Mouse (Mus musculus) heart, embryonic 12.5 days (tissue): ENCODE measurements around the gene Bicra. TPM values are rescaled to one million over a fixed set of nuclear protein-coding genes. Genes with fewer than 3 reads are reported as not detected.

Experiments used
- ATAC-seq: fragments of 200-750 bp; cut with Nextera tagmentation; 2 replicates; pipeline ENCODE4 v1.8.0; 2017; ENCODE audit warnings: moderate TSS enrichment, moderate library complexity; ENCODE audit not compliant: insufficient number of reproducible peaks, low FRiP score
- H3K27ac ChIP-seq: fragments of 300-500 bp; sonication (generic); 2 replicates; pipeline ENCODE4 v1.5.1; 2016; ENCODE audit warnings: mild to moderate bottlenecking, moderate library complexity; ENCODE audit not compliant: poor library complexity, severe bottlenecking
- H3K27me3 ChIP-seq: fragments of 300-500 bp; sonication (generic); replicated peaks from 2 replicates; pipeline ENCODE4 v1.6.1; 2016; ENCODE audit warnings: mild to moderate bottlenecking, moderate library complexity
- H3K36me3 ChIP-seq: fragments of 300-500 bp; sonication (generic); 2 replicates; pipeline ENCODE4 v1.6.1; 2016; ENCODE audit warnings: mild to moderate bottlenecking, moderate library complexity
- H3K4me1 ChIP-seq: fragments of 300-500 bp; sonication (generic); replicated peaks from 2 replicates; pipeline ENCODE4 v1.6.1; 2016; ENCODE audit warnings: mild to moderate bottlenecking
- H3K4me2 ChIP-seq: fragments of 300-500 bp; sonication (generic); 2 replicates; pipeline ENCODE4 v1.6.1; 2016; ENCODE audit warnings: mild to moderate bottlenecking, moderate library complexity
- H3K4me3 ChIP-seq: fragments of 300-500 bp; sonication (generic); 2 replicates; pipeline ENCODE4 v1.5.1; 2016; ENCODE audit warnings: mild to moderate bottlenecking
- H3K9ac ChIP-seq: fragments of 300-500 bp; sonication (generic); 2 replicates; pipeline ENCODE4 v1.6.1; 2016; ENCODE audit warnings: mild to moderate bottlenecking, moderate library complexity
- H3K9me3 ChIP-seq: fragments of 300-500 bp; sonication (generic); replicated peaks from 2 replicates; pipeline ENCODE4 v1.6.1; 2016; ENCODE audit warnings: mild to moderate bottlenecking, moderate library complexity
- WGBS: fragments of 180-500 bp; shearing (Covaris S2); methylation state at CpG from one replicate; pipeline ENCODE4 v1.1.7; 2016; 5-methylcytosine and 5-hydroxymethylcytosine counted together
- polyA plus RNA-seq: library from polyadenylated mRNA; unstranded; fragments of >200 nt; fragmentation: Nextera tagmentation; extraction: Ambion mirVana; gene quantifications from 2 replicates; pipeline ENCODE4 v1.2.1, GENCODE M21; 2016

Gene Bicra
- polyA plus RNA-seq, 1 experiment from 2014 or later, result 5.9 TPM

DNA sequence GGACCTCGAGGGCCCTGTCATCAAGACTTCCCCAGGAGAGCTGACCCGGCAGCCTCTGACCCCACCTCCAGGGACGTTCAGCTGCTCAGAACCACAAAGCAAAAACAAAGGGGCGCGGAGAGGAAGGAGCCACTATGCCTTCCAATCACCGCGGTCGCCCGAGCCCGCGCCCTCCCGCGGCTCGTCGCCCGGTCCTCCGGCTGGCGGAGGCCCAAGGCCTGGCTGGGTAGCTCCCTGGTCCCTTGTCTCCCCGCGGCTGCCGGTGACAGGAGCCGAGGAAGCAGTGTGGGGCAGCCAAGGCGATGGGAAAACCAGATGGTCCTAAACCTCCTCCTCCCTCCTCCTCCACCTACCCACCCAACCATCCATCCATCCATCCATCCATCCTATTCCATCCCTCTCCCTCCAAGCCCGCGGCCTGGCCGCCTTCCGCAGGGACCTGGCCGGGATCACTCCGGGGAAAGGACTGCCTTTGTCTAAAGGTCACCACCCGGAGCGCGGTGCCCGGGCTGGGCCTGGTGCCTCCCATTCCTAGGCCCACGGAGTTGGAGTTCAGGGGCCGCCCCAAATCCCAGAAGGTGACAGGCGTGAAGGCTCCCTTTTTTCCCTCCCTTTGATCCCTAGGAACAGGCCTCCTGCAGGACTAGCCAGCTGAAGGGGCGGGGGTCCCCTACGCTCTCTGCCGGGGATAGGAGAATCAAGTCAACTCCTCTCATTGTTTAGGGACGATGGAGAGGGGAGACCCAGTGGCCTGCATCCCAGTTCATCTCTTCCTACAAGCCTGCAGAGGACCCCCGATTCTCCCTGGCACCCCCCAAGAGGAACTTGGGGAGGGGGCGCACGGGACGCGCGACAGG is 1.0 kb downstream of the Bicra start:
- Histone ChIP-seq H3K36me3 (peaks cover 7% of the 10 kb centered on the region; the same call in 1 of the 2 replicates), H3K4me3 (peak overlapping the region; percentile 92), H3K9me3 (no peaks in the 10 kb centered on the region), H3K4me1 (peaks cover 61% of the 10 kb centered on the region), H3K27ac (peak overlapping the region; percentile 95), H3K27me3 (no peaks in the 10 kb centered on the region), H3K4me2 (peak overlapping the region; percentile 83), H3K9ac (peak overlapping the region; percentile 97)
- WGBS, result under 1% methylated on average over 42 of the region's 46 CpGs
- peak; percentile 22 for ATAC-seq

- WGBS, result under 1% methylated on average over 7 of the region's 7 CpGs
- H3K4me1 ChIP-seq, result peaks cover 58% of the 10 kb centered on the region
- peak overlapping the region; percentile 83 for H3K4me2 ChIP-seq
- no peaks in the 10 kb centered on the region for H3K9me3 ChIP-seq
- no peaks in the 10 kb centered on the region for H3K27me3 ChIP-seq
- peak overlapping the region; percentile 97 for H3K9ac ChIP-seq
- peaks cover 7% of the 10 kb centered on the region; the same call in 1 of the 2 replicates for H3K36me3 ChIP-seq
- ATAC-seq, result peak; percentile 76
- H3K27ac ChIP-seq, result peak overlapping the region; percentile 95
- peak overlapping the region; percentile 92 for H3K4me3 ChIP-seq
Measured at GRCm38 (mm10) chr7:16046101-16046480, 1.6 kb downstream of the Bicra start.

DNA sequence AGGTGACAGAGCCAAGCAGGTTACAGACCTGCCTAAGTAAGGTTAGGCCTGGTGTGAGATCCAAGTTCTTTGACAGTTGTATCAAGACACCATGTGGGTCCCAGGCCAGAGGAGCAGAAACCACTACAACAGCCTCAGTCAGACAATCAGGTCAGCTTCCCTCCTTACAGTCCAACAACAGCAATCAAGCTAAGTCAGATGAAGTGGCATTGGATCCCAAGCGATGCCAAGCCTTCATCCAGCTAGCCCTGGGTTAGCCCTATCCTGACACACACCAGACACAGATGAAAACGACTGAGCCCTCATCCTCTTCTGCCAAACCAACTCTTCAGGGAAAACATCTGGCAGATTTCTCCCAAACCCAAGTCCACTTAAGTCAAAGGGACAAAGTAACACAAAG is 2.2 kb downstream of the Bicra start:
- H3K9ac ChIP-seq, result peak overlapping the region; percentile 27; the same call in 1 of the 2 replicates
- peak overlapping the region; percentile 92 for H3K4me3 ChIP-seq
- no peaks in the 10 kb centered on the region for H3K9me3 ChIP-seq
- no peak for ATAC-seq
- peak overlapping the region; percentile 83 for H3K4me2 ChIP-seq
- 46% methylated on average over 2 of the region's 2 CpGs for WGBS
- H3K4me1 ChIP-seq, result peaks cover 58% of the 10 kb centered on the region
- H3K27ac ChIP-seq, result peak overlapping the region; percentile 95
- H3K36me3 ChIP-seq, result peaks cover 7% of the 10 kb centered on the region; the same call in 1 of the 2 replicates
- H3K27me3 ChIP-seq, result no peaks in the 10 kb centered on the region

GRCm38 (mm10) chr7:16044531-16044930 is 3.2 kb downstream of the Bicra start:
- Histone ChIP-seq H3K9ac (no peak overlapping the region), H3K4me3 (no peak overlapping the region)

DNA sequence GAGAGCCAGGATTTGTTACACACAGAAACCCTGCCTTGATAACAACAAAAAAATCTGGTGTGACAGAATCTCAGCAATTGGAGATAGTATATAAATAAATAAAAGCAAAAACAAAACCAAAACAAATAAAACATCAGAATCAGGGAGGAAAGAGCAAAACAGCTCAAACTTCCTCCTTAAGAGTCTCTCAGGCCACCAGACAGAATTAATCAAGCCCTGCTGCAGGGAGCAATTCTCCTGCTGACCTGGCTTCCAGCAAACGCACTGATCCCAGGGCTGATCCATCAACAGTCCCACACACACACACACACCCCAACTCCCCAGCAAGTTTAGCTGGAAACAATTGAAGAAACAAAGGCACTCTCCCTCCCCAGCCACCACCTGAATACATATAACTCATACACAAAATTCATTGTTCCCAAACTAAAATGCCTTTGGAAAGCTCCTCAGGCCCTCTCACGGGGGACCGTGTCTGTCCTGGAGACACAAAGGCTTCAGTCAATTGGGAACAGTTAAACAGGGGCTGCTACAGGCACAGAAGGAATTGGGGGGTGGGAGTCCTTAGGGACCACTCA is 3.8 kb downstream of the Bicra start:
- WGBS, result 46% methylated on average over 3 of the region's 3 CpGs
- H3K9me3 ChIP-seq, result no peaks in the 10 kb centered on the region
- peaks cover 45% of the 10 kb centered on the region for H3K4me1 ChIP-seq
- H3K4me2 ChIP-seq, result peak overlapping the region; percentile 83; the same call in 1 of the 2 replicates
- peaks cover 7% of the 10 kb centered on the region; the same call in 1 of the 2 replicates for H3K36me3 ChIP-seq
- 0 out of 2 replicates have a peak overlapping the region, but pooled peaks have one; percentile 30 for H3K9ac ChIP-seq
- no peaks in the 10 kb centered on the region for H3K27me3 ChIP-seq
- no peak overlapping the region for H3K4me3 ChIP-seq
- H3K27ac ChIP-seq, result peak overlapping the region; percentile 71
- ATAC-seq, result no peak

More at GRCm38 (mm10) chr7:16044531-16044930, 3.2 kb downstream of the Bicra start:
- H3K4me1 ChIP-seq, result peaks cover 51% of the 10 kb centered on the region
- no peaks in the 10 kb centered on the region for H3K9me3 ChIP-seq
- WGBS, result 45% methylated on average over 5 of the region's 5 CpGs
- peak overlapping the region; percentile 83 for H3K4me2 ChIP-seq
- H3K27me3 ChIP-seq, result no peaks in the 10 kb centered on the region
- peak overlapping the region; percentile 71 for H3K27ac ChIP-seq
- ATAC-seq, result no peak
- H3K36me3 ChIP-seq, result peaks cover 7% of the 10 kb centered on the region; the same call in 1 of the 2 replicates

DNA sequence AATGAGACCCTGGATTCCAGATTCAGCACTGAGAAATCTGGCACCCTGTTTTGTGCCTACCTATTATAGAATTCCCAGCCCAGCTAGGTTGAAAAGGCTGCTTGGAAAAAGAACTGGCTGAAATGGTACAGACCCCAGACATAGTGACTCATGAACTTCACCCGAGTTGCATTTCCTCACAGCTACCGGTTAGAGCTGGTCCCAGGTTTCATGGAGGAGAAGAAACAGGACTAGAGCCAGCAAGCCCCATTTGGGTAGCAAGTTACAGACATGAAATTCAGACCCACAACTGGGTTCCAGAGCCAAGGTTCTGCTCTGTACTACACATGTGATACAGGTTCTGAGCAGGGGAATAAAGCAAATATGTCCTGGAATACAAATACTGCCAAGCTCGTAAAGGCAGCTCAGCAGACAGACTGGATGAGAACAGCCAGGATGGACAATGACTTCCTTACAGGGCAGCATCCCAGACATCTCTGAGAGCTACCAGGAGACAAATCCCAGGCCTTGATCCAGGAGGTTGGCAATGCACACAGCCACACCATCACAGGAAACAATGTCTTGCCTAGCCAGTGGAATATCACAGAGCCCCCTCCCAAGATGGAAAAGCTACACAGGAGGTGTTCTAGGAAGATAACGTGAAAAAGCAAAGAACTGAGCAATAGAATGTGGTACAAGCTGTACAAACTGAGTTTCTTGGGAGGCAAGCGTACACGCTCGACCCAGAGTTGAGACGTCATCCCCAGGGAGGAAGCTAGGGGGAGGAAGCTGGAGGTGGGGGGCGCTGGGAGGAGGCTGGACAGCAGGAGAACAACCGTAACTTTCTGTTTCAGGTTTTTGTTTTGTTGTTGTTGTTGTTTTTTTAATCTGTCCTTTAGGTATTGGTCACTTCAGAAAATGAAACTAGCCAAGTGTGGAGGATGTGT is 4.6 kb downstream of the Bicra start:
- Histone ChIP-seq H3K27ac (peak overlapping the region; percentile 52), H3K4me2 (peak overlapping the region; percentile 83; the same call in 1 of the 2 replicates), H3K27me3 (no peaks in the 10 kb centered on the region), H3K9ac (no peak overlapping the region; the same call in 1 of the 2 replicates), H3K9me3 (no peaks in the 10 kb centered on the region), H3K36me3 (peaks cover 7% of the 10 kb centered on the region; the same call in 1 of the 2 replicates), H3K4me3 (no peak overlapping the region), H3K4me1 (peaks cover 44% of the 10 kb centered on the region)
- no peak for ATAC-seq
- 55% methylated on average over 10 of the region's 10 CpGs for WGBS

GRCm38 (mm10) chr7:16041208-16041607 is 6.5 kb downstream of the Bicra start:
- no peak overlapping the region for H3K4me2 ChIP-seq
- ATAC-seq, result no peak
- H3K9me3 ChIP-seq, result no peaks in the 10 kb centered on the region
- no peak overlapping the region for H3K9ac ChIP-seq
- 86% methylated on average over 2 of the region's 2 CpGs for WGBS
- H3K36me3 ChIP-seq, result peaks cover 7% of the 10 kb centered on the region; the same call in 1 of the 2 replicates
- no peak overlapping the region for H3K27ac ChIP-seq
- H3K27me3 ChIP-seq, result no peaks in the 10 kb centered on the region
- no peak overlapping the region for H3K4me3 ChIP-seq
- H3K4me1 ChIP-seq, result peaks cover 42% of the 10 kb centered on the region

GRCm38 (mm10) chr7:16039363-16039762 is 8.4 kb downstream of the Bicra start:
- Histone ChIP-seq H3K9me3 (no peaks in the 10 kb centered on the region), H3K27me3 (no peaks in the 10 kb centered on the region), H3K9ac (no peak overlapping the region), H3K4me1 (peaks cover 23% of the 10 kb centered on the region), H3K36me3 (peaks cover 7% of the 10 kb centered on the region; the same call in 1 of the 2 replicates), H3K27ac (no peak overlapping the region), H3K4me3 (no peak overlapping the region), H3K4me2 (no peak overlapping the region)
- no peak for ATAC-seq
- WGBS, result 77% methylated on average over 5 of the region's 5 CpGs

DNA sequence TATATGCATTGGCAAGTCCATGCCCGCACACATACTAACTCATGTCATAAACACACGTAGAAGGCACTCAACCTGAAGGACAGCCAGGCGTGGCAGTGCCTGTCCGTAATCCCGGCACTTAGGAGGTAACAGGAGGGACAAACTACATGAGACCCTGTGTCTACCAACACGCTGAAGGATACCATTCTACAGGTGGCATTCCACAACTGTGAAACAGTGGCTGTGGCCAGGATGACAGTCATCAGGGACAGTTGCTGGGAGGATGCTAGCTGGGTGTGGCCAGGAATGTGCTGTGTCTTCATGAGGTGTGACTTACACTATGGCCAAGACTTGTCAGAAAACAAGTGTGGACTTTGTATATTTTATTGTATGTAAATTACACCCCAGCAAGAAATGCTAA is 10.7 kb downstream of the Bicra start:
- H3K9ac ChIP-seq, result no peak overlapping the region
- H3K36me3 ChIP-seq, result no peaks in the 10 kb centered on the region
- peaks cover 12% of the 10 kb centered on the region for H3K4me1 ChIP-seq
- no peak overlapping the region for H3K4me3 ChIP-seq
- H3K4me2 ChIP-seq, result no peak overlapping the region
- H3K9me3 ChIP-seq, result no peaks in the 10 kb centered on the region
- ATAC-seq, result no peak
- no peak overlapping the region for H3K27ac ChIP-seq
- no peaks in the 10 kb centered on the region for H3K27me3 ChIP-seq
- WGBS, result 89% methylated on average over 6 of the region's 6 CpGs

DNA sequence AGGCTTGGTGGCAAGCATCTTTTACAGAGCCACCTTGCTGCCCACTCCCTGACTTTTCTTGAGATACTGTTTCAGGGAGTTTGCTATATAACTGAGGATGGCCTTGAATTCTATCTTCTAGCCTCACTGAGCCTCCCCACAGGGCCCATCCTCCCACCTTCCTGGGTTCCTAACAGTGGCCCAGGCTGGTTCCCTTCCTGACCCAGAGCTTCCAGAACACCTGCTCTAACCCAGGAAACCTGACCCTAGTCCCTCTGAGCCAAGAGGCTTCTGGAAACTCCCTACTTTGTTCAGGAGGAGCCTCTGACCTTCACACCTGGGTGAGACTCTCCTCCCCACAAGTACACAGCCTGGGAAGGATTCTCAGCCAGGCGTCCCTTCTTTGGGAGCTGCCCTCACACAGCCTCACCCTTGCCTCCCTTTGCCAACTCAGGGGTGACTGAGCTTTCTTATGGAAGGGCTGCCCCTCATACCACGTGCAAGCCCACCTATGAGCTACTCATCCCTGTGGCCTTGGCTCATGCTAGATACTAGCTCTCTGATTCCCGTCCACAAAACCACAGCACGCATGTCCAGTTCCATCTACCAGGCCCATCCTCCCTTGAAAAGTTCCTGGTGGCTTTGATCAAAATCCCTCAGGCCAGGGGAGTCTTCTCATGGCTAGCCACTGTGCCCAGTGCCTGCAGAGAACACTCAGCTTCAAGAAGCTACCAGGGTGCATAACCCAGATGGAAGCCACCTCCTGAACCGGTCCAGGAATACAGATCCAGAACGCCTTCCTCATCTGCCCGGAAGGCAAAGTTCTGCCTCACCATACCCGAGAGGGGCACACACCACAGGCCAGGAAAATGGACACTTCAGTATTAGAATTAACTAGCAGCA is 13.9 kb downstream of the Bicra start:
- no peak for ATAC-seq
- WGBS, result 90% methylated on average over 8 of the region's 8 CpGs
- H3K4me3 ChIP-seq, result no peak overlapping the region

More for the DNA sequence above, 13.9 kb downstream of the Bicra start:
- Histone ChIP-seq H3K4me1 (peaks cover 17% of the 10 kb centered on the region), H3K27me3 (no peaks in the 10 kb centered on the region), H3K27ac (no peak overlapping the region), H3K36me3 (peaks cover 6% of the 10 kb centered on the region), H3K9ac (no peak overlapping the region), H3K9me3 (no peaks in the 10 kb centered on the region), H3K4me2 (no peak overlapping the region)
